Mouse (Mus musculus) naive thymus-derived CD4-positive, alpha-beta T cell, adult 2 months (primary cell): ENCODE measurements around the gene Ubc.
"Not testable (repeated sequence)": the region's sequence is repeated elsewhere in the genome, so short reads cannot be mapped to it uniquely, and the experiment has no call there.

Experiments used
- DNase-seq: peaks from one replicate; pipeline ENCODE4 v3.0.0-alpha.2; 2011; ENCODE audit warnings: low read depth

Ubc gene

DNA sequence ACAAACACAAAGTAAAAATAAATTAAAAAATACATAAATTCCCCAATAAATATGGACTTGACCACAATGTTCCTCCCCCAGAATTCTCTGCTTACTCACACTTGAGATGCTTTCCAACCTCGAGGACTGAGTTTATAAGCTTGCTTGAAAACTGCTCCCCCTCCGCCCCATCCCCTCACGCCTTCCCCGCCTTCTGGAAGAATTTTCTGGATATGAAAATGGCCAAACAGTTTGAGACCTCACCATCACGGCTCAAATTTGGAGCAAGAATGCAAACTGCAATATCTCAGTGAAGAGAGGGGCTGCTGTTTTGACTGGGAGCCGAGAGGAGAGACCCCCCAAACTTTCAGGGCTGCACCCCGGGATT is 14.5 kb upstream of the Ubc start:
- DNase-seq, result no peak

GRCm38 (mm10) chr5:125403481-125404465 is 13.8 kb upstream of the Ubc start:
- peak; percentile 76 for DNase-seq

GRCm38 (mm10) chr5:125402991-125403390 is 13.0 kb upstream of the Ubc start:
- no peak for DNase-seq

GRCm38 (mm10) chr5:125402476-125402875 is 12.5 kb upstream of the Ubc start:
- no peak for DNase-seq

GRCm38 (mm10) chr5:125400903-125401302 is 10.9 kb upstream of the Ubc start:
- DNase-seq, result no peak

DNA sequence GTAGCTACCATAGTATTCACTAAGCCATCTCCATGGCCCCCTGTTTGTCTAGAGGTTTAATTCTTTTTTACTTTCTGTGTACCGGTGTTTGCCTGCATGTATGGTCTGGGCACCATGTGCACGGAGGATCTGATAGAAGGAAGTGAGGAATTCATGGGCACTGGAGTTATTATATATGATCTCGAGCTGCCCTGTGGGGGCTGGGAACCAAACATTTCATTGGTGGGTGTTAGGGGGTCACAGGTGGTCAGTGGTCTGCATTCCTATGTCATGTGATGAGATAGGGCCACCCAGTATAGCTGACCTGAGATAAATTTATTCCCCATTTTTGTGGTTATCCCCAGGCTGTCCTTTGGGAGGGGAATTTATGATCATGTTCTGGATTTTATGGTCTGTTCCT is 5.0 kb upstream of the Ubc start:
- DNase-seq, result no peak

DNA sequence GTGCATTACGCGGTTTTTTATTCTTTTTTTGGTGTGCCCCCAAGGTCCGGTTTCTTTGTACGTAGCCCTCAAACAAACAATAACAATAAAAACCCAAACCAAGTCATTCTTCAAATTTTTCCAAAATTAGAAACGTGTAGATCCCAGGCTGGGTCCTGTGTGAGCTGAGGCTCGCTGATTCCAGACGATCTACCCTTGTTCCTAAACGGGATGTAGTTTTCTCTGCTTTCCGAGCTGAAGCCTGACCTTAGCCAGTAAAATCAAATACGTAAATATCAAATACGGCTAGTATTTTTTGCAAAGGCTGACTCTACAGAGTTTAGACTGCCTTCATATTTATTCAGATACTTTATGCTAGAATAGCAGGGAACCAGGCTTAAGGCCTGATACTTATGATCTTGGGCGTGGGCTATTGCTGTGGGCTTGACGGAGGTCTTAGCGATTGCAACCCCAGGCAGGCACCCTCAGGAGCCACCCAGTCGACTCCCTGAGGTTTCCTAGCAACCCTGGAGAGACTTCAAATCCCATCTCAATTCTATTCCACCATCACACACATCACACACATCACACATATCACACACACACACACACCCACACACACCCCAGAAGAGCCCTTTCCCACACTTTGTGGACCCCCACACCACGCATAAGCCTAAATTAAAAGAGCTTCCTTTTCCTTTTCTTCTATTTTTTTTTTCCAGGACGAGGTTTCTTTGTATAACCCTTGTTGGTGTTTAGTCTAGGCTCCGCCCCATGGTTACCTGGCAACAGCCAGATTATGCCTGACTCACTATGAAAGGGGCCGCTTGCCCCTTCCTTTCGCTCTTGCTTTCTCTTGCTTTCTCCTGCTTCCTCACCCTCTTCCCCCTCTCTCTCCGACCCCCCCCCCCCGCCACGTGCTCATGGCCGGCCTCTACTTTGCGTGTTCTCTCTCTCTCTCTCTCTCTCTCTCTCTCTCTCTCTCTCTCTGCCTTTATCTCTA is 3.9 kb upstream of the Ubc start:
- DNase-seq, result peak; percentile 90

DNA sequence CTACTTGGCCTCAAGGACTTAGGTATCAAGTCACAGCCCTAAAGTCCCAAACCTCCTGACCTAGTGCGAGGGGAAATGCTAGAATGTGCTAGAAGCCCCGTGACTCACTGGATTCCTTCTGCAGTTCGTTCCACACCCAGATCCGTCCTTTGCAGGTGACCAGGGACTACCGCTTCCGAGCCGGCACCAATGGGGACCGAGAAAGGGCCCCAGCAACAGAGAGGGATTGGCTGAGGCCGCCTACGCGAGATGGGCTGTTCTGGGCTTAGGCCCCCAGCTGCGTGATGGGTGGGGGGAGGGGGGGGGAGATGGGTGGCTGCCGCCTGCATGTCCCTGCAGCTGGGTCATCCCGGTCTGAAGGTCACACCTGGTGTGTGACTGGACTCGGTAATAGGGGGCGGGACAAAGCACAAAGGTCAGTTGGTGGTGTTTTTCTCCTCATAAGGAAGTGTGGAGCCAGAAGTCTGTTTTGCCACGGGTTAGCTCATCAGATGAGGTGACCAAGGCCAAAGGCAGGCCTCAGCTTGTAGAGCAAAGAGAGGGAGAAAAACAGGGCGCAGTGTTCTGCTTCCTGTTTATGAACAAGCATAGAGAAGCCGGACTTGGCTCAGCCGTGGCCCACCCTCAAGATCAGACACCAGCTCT is 3.1 kb upstream of the Ubc start:
- DNase-seq, result peak; percentile 95

GRCm38 (mm10) chr5:125392618-125392976 is 2.6 kb upstream of the Ubc start:
- DNase-seq, result no peak

DNA sequence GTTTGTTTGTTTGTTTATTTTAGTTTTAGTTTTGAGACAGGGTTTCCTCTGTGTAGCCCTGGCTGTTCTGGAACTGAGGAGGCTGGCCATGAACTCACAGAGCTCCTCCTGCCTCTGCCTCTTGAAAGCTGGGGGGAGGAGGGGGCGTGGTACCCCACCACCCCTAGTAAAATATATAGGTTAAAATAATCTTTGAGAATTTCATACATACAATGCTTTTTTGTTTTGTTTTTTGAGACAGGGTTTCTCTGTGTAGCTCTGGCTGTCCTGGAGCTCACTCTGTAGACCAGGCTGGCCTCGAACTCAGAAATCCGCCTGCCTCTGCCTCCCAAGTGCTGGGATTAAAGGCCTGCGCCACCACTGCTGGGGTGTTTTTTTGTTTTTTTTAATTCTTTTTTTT is 2.2 kb upstream of the Ubc start:
- not testable (repeated sequence) for DNase-seq

DNA sequence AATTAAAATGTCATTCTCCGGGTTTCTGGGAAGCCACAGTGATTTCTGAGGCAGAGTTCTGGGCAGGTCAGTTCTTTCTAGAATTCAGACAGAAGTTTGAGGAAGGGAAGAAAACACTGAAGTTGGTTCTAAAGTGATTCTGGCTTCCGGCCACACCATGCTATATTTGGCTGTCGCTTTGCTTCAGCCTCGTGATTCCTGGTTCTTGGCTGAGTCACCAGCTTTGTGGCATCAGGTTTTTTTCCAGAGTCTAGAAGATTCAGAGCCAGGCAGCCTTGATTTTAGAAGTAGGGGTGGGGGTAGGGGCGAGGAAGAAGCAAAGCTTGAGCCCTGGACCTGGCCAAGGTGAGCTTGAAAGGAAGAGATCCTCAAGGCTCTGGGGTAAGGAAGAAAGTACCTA is 1.6 kb upstream of the Ubc start:
- DNase-seq, result peak; percentile 57

- no peak for DNase-seq
Measured at GRCm38 (mm10) chr5:125390906-125391477, 990 bp upstream of the Ubc start.

DNA sequence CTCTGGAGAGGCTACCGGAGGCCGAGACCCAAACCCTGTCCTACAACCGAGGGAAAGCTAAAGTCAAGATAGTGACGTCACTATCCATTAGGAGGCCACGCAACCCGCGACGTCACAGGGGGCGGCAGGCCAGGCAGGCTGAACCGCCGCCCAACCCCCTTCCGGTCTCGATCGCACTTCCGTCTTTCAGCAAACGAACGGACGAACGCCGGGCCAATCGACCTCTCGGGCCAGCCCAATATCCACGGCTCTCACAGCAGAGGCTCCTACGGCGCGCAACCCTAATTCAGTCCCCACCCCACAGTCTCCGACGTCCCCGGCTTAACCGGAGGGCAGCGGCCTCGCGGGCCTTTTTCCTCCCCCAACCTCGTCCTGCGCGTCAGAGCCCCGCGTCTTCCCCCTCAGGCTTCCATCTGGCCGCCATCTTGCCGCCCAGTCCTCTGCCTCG is 847 bp downstream of the Ubc start, which contains the start of gene Gm10382:
Gene Gm10382, plus strand, starts transcription at position 192 of the 448 bp plus-strand sequence.
- peak; percentile 92 for DNase-seq

GRCm38 (mm10) chr5:125388358-125389092 is 1.5 kb downstream of the Ubc start:
- DNase-seq, result peak; percentile 30

DNA sequence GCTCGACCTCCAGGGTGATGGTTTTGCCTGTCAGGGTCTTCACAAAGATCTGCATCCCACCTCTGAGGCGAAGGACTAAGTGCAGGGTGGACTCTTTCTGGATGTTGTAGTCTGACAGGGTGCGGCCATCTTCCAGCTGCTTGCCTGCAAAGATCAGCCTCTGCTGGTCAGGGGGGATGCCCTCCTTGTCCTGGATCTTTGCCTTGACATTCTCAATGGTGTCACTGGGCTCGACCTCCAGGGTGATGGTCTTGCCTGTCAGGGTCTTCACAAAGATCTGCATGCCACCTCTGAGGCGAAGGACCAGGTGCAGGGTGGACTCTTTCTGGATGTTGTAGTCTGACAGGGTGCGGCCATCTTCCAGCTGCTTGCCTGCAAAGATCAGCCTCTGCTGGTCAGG is 2.7 kb downstream of the Ubc start:
- not testable (repeated sequence) for DNase-seq

GRCm38 (mm10) chr5:125385215-125385940 is 4.6 kb downstream of the Ubc start:
- peak; percentile 54 for DNase-seq

- DNase-seq, result no peak
Measured at GRCm38 (mm10) chr5:125384512-125385214, 5.3 kb downstream of the Ubc start.

- DNase-seq, result peak; percentile 35
Measured at GRCm38 (mm10) chr5:125383637-125384420, 6.2 kb downstream of the Ubc start.
